ENCODE assay signal across 13 mouse cellular contexts in genomic region chr6:123388824-123389223, GRCm38 (mm10). TPM values are rescaled to one million over a fixed set of nuclear protein-coding genes. Genes with fewer than 3 reads are reported as not detected.
"Had no signal": no experiment of that assay in that cellular context is flagged by ENCODE, and none has a peak within 500 bp of the region (broad histone marks: within the 10 kb centered on the region; RNA-seq: fewer than 3 reads in every experiment).

No protein-coding gene starts in this region.

RNA-seq across cellular contexts. Expression of gene Vmn2r20, which starts 29.1 kb away (rescaled TPM):
- total RNA-seq: neutrophil, adult 5-6 weeks had no signal
- polyA plus RNA-seq: neural tube, embryonic 14.5 days; neural tube, embryonic 15.5 days; small intestine, adult 2 months; spleen, adult 2 months; stomach, embryonic 14.5 days; stomach, embryonic 15.5 days; stomach, embryonic 16.5 days; stomach, postnatal 0 days; testis, adult 2 months; thymus, adult 2 months; thymus, postnatal 0 days; urinary bladder, adult 2 months had no signal
